Mouse (Mus musculus): ENCODE data around the gene Ubfd1. TPM values are rescaled to one million over a fixed set of nuclear protein-coding genes. Genes with fewer than 3 reads are reported as not detected.
"Not testable (repeated sequence)": the region's sequence is repeated elsewhere in the genome, so short reads cannot be mapped to it uniquely, and the experiment has no call there.

The Ubfd1 gene
- polyA plus RNA-seq, 1 experiment from 2014 or later: 58.5 TPM

- ATAC-seq (ENCODE audit: low FRiP score, low TSS enrichment): no peak
- H3K4me3 ChIP-seq (ENCODE audit: low read length): no peak overlapping the region
- no peaks in the 10 kb centered on the region for H3K9me3 ChIP-seq (ENCODE audit: low read length)
- H3K36me3 ChIP-seq (ENCODE audit: insufficient read depth, low read length): peaks cover 60% of the 10 kb centered on the region
- H3K9ac ChIP-seq (replicated peaks; ENCODE audit: low read length): no peak overlapping the region
- H3K27me3 ChIP-seq (ENCODE audit: insufficient read depth, low read length): no peaks in the 10 kb centered on the region
- H3K4me2 ChIP-seq (replicated peaks; ENCODE audit: low read depth, low read length): no peak overlapping the region
- H3K27ac ChIP-seq (ENCODE audit: low read length): no peak overlapping the region
- WGBS: 92% methylated on average over 8 of the region's 8 CpGs
- no peaks in the 10 kb centered on the region for H3K4me1 ChIP-seq (ENCODE audit: insufficient read depth, low read length)
Measured at GRCm38 (mm10) chr7:122079798-122080554, 13.0 kb downstream of the Ubfd1 start.

DNA sequence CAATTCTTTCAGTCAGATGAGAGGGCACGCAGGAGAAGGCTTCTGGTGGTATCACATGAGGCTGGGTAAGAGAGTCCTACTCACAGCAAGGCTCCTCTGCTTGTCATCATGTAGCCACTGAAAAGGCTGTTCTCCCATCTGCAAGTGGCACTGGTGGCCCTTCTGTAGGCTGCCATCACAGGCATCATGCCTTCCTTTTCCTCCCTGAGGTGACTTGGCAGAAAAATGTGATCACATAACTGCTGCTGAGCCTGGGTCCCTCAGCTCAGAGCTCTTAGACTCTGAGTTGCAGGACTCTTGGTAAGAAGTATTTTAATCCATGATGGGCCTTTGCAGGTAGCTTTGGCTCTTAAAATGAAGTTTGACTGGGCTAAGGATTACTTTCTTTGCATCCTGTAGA lies 14.1 kb downstream of the Ubfd1 start:
- Histone ChIP-seq H3K27ac (ENCODE audit: low read length) (no peak overlapping the region), H3K9ac (replicated peaks; ENCODE audit: low read length) (no peak overlapping the region), H3K9me3 (ENCODE audit: low read length) (no peaks in the 10 kb centered on the region), H3K4me1 (ENCODE audit: insufficient read depth, low read length) (no peaks in the 10 kb centered on the region), H3K4me2 (replicated peaks; ENCODE audit: low read depth, low read length) (no peak overlapping the region), H3K27me3 (ENCODE audit: insufficient read depth, low read length) (no peaks in the 10 kb centered on the region), H3K4me3 (ENCODE audit: low read length) (no peak overlapping the region), H3K36me3 (ENCODE audit: insufficient read depth, low read length) (peaks cover 53% of the 10 kb centered on the region)
- no peak for ATAC-seq (ENCODE audit: low FRiP score, low TSS enrichment)
- 95% methylated on average over 1 of the region's 1 CpGs for WGBS

GRCm38 (mm10) chr7:122087195-122087982 lies 20.4 kb downstream of the Ubfd1 start:
- WGBS: 93% methylated on average over 11 of the region's 11 CpGs
- H3K9ac ChIP-seq (replicated peaks; ENCODE audit: low read length): no peak overlapping the region
- no peak overlapping the region for H3K4me3 ChIP-seq (ENCODE audit: low read length)
- H3K27ac ChIP-seq (ENCODE audit: low read length): no peak overlapping the region
- peaks cover 64% of the 10 kb centered on the region for H3K36me3 ChIP-seq (ENCODE audit: insufficient read depth, low read length)
- H3K27me3 ChIP-seq (ENCODE audit: insufficient read depth, low read length): no peaks in the 10 kb centered on the region
- H3K4me2 ChIP-seq (replicated peaks; ENCODE audit: low read depth, low read length): no peak overlapping the region
- no peaks in the 10 kb centered on the region for H3K9me3 ChIP-seq (ENCODE audit: low read length)
- ATAC-seq (ENCODE audit: low FRiP score, low TSS enrichment): no peak
- no peaks in the 10 kb centered on the region for H3K4me1 ChIP-seq (ENCODE audit: insufficient read depth, low read length)

DNA sequence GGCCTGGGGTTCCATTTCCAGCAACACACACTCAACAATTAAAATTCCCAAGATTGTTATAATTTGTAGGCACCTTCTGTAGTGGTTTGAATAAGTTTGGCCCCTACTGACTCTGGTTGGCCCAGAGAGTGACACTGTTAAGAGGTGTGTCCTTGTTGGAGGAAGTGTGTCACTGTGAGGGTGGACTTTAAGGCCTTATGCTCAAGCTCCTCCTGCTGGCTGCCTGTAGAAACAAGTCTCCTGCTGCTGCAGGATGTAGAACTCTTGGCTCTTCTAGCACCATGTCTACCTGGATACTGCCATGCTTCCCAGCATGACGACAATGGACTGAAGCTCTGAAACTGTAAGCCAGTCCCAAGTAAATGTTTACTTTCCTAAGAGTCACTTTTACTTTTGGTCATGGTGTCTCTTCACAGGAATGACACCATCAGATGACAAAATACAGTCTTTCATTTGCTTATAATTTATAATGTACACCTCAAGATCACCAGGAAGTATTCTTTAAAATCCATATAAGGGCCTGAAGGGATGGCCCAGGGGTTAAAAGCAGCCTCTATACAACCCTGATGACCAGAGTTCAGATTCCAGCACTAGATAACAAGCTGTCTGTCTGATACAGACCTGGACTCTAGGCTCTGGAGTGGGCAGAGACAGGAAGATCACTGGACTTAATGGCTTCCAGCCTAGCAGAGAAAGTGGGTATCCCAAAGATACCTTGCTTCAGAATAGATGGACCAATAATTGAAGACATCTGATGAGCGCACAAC lies 27.8 kb downstream of the Ubfd1 start:
- Histone ChIP-seq H3K4me3 (ENCODE audit: low read length) (no peak overlapping the region), H3K9me3 (ENCODE audit: low read length) (no peaks in the 10 kb centered on the region), H3K27ac (ENCODE audit: low read length) (no peak overlapping the region), H3K27me3 (ENCODE audit: insufficient read depth, low read length) (no peaks in the 10 kb centered on the region), H3K9ac (replicated peaks; ENCODE audit: low read length) (no peak overlapping the region), H3K4me1 (ENCODE audit: insufficient read depth, low read length) (peaks cover 1% of the 10 kb centered on the region; the same call in 1 of the 2 replicates), H3K4me2 (replicated peaks; ENCODE audit: low read depth, low read length) (no peak overlapping the region), H3K36me3 (ENCODE audit: insufficient read depth, low read length) (peaks cover 68% of the 10 kb centered on the region)
- no peak for ATAC-seq (ENCODE audit: low FRiP score, low TSS enrichment)
- WGBS: 97% methylated on average over 2 of the region's 2 CpGs

DNA sequence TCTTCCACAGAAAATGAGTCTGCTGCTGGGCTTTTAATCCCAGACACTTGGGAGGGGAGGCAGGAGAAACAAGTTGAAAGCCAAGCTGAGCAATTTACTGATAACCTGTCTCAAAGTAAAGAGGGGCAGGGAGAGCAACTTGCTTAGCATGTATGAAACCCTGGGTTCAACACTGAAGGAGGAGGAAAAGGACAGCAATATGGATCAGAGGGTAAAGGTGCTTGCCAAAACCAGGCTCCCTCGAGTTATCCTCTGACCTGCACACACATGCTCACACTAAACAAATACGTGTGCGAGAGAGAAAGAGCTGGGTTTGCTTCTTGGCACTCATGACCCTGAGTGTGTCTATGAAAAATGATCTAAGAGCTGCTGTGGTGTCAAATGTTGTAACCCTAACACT lies 31.0 kb downstream of the Ubfd1 start:
- Histone ChIP-seq H3K9me3 (ENCODE audit: low read length) (no peaks in the 10 kb centered on the region), H3K4me1 (ENCODE audit: insufficient read depth, low read length) (peaks cover 14% of the 10 kb centered on the region), H3K4me3 (ENCODE audit: low read length) (no peak overlapping the region), H3K36me3 (ENCODE audit: insufficient read depth, low read length) (peaks cover 41% of the 10 kb centered on the region), H3K27me3 (ENCODE audit: insufficient read depth, low read length) (no peaks in the 10 kb centered on the region), H3K27ac (ENCODE audit: low read length) (no peak overlapping the region), H3K4me2 (replicated peaks; ENCODE audit: low read depth, low read length) (no peak overlapping the region), H3K9ac (replicated peaks; ENCODE audit: low read length) (no peak overlapping the region)
- WGBS: 85% methylated on average over 3 of the region's 3 CpGs
- ATAC-seq (ENCODE audit: low FRiP score, low TSS enrichment): no peak

DNA sequence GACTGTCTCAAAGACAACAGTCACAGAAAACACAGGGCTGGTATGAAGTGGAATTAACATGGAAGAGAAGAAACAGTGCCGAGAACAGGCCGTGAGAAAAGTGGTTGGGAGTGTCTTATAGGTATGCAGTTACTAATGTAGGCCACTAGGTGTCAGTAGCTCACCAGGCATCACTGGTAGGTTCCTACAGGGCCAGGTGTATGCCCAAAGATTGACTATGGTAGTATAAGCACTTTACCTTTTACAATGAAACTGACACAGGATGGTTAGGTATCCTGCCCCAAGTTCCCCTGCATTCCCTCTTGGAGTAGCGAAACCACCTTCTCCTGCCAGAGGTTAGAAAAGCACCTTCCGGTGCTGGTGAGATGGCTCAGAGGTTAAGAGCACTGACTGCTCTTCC lies 32.2 kb downstream of the Ubfd1 start:
- ATAC-seq (ENCODE audit: low FRiP score, low TSS enrichment): no peak
- H3K36me3 ChIP-seq (ENCODE audit: insufficient read depth, low read length): peaks cover 33% of the 10 kb centered on the region
- H3K4me3 ChIP-seq (ENCODE audit: low read length): no peak overlapping the region
- 62% methylated on average over 4 of the region's 4 CpGs for WGBS
- no peak overlapping the region for H3K27ac ChIP-seq (ENCODE audit: low read length)
- H3K9me3 ChIP-seq (ENCODE audit: low read length): no peaks in the 10 kb centered on the region
- H3K4me2 ChIP-seq (replicated peaks; ENCODE audit: low read depth, low read length): no peak overlapping the region
- peaks cover 14% of the 10 kb centered on the region for H3K4me1 ChIP-seq (ENCODE audit: insufficient read depth, low read length)
- no peaks in the 10 kb centered on the region for H3K27me3 ChIP-seq (ENCODE audit: insufficient read depth, low read length)
- H3K9ac ChIP-seq (replicated peaks; ENCODE audit: low read length): no peak overlapping the region

GRCm38 (mm10) chr7:122101014-122101746 lies 34.2 kb downstream of the Ubfd1 start:
- WGBS: 5% methylated on average over 26 of the region's 28 CpGs
- Histone ChIP-seq H3K36me3 (ENCODE audit: insufficient read depth, low read length) (peaks cover 13% of the 10 kb centered on the region), H3K4me3 (ENCODE audit: low read length) (peak overlapping the region; percentile 79), H3K27ac (ENCODE audit: low read length) (peak overlapping the region; percentile 61; the same call in 1 of the 2 replicates), H3K9ac (replicated peaks; ENCODE audit: low read length) (peak overlapping the region; percentile 89), H3K4me1 (ENCODE audit: insufficient read depth, low read length) (peaks cover 14% of the 10 kb centered on the region), H3K4me2 (replicated peaks; ENCODE audit: low read depth, low read length) (peak overlapping the region; percentile 90)
- not testable (repeated sequence) for H3K9me3 ChIP-seq (ENCODE audit: low read length); H3K27me3 ChIP-seq (ENCODE audit: insufficient read depth, low read length)
- peak; percentile 79 for ATAC-seq (ENCODE audit: low FRiP score, low TSS enrichment)

DNA sequence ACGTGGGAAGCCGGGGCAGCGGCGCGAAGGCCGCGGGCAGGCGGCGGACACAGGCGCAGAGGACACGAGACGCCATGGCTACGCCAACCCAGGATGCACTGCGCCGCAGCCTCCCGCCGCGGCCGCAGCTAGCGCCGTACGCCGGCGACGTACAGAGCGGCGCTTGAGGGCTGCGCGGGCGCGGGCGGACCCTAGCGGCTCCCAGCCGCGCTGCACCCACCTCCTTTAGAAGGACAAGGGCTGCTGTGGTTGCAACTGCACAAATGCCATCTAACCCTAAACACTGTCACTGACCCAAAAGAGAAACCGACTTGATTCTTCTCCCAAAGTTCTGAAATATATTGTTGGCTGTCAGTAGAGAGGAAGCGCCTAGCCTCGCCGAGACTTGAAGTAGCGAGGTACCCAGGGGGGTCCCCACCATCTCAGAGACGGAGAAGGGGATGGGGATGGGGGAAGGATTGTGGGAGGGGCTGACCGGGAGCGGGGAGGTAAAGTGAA lies 34.8 kb downstream of the Ubfd1 start, which contains the start of gene Ndufab1:
TSS of gene Ndufab1 (minus strand) at position 140 of the 498 bp plus-strand sequence.
- no peaks in the 10 kb centered on the region for H3K27me3 ChIP-seq (ENCODE audit: insufficient read depth, low read length)
- H3K4me1 ChIP-seq (ENCODE audit: insufficient read depth, low read length): peaks cover 14% of the 10 kb centered on the region
- no peaks in the 10 kb centered on the region for H3K9me3 ChIP-seq (ENCODE audit: low read length)
- peaks cover 7% of the 10 kb centered on the region for H3K36me3 ChIP-seq (ENCODE audit: insufficient read depth, low read length)
- WGBS: 1% methylated on average over 34 of the region's 43 CpGs
- peak; percentile 99 for ATAC-seq (ENCODE audit: low FRiP score, low TSS enrichment)
- peak within 1 kb of the TSS; percentile 61; the same call in 1 of the 2 replicates for H3K27ac ChIP-seq (ENCODE audit: low read length)
- peak within 1 kb of the TSS; percentile 79 for H3K4me3 ChIP-seq (ENCODE audit: low read length)
- peak within 1 kb of the TSS; percentile 90 for H3K4me2 ChIP-seq (replicated peaks; ENCODE audit: low read depth, low read length)
- peak within 1 kb of the TSS; percentile 89 for H3K9ac ChIP-seq (replicated peaks; ENCODE audit: low read length)

- ATAC-seq (ENCODE audit: low FRiP score, low TSS enrichment): no peak
- no peak overlapping the region for H3K4me2 ChIP-seq (replicated peaks; ENCODE audit: low read depth, low read length)
- no peak overlapping the region for H3K27ac ChIP-seq (ENCODE audit: low read length)
- H3K27me3 ChIP-seq (ENCODE audit: insufficient read depth, low read length): no peaks in the 10 kb centered on the region
- H3K36me3 ChIP-seq (ENCODE audit: insufficient read depth, low read length): peaks cover 23% of the 10 kb centered on the region
- WGBS: 97% methylated on average over 6 of the region's 6 CpGs
- no peaks in the 10 kb centered on the region for H3K4me1 ChIP-seq (ENCODE audit: insufficient read depth, low read length)
- no peak overlapping the region for H3K9ac ChIP-seq (replicated peaks; ENCODE audit: low read length)
- H3K9me3 ChIP-seq (ENCODE audit: low read length): no peaks in the 10 kb centered on the region
- H3K4me3 ChIP-seq (ENCODE audit: low read length): no peak overlapping the region
Measured at GRCm38 (mm10) chr7:122108206-122108605, 41.2 kb downstream of the Ubfd1 start.

Data from kidney, embryonic 16.5 days (tissue).